Mouse (Mus musculus) CH12F3 (cell line): ENCODE measurements at regions not wholly inside any gene's neighbourhood (a gene's known extent, or its start where the extent isn't known, plus 50 kb on each side); places are given as distances from the start of the nearest gene placed in this dataset.
"Not testable (repeated sequence)": the region's sequence is repeated elsewhere in the genome, so short reads cannot be mapped to it uniquely, and the experiment has no call there.

Experiments
- in situ Hi-C: fragments of 300-500 bp; cut with MboI; formaldehyde crosslinking; loops from 2 replicates; pipeline ENCODE4 v1.14.3; 2020; ENCODE audit warnings: low sequenced_read_pairs

DNA sequence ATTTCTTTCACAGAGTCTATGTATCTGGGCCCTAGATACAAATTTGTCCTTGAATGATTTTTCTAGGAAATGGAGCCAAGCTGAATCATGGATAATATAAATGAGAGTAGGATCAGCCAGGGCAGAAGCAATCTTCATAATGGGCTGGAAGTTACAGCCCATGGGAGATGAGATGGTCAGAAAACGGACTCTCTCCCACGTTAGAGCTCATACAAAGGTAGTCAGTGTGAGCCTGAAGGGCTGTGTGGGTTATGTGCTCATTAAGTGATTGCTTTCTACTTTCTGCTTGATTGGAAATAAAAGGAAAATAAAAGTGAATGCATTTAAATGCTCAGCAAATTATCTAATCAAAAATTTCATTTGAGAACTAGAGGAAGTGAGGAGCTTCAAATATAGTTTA is 2017.1 kb upstream of the Pcdh20 start:
- in situ Hi-C loops = no loop called here

DNA sequence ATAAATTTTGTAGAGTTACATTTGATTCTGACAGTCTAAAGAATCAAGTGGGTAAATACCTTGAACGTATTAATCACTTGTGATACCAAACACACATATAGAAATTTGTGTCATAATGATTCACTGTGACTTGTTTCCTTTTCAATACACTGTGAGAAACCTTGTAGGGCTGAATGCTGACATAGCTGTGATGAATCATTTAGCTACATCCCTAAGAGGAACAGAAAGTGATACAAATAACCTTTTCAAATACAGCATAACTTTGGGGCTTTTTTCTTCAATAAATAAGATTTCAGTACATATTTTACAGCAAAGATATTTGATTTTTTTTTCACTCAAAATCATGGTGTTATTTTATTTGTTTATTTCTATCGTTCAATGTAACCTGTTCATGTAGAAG is 1976.8 kb upstream of the Pcdh20 start:
- in situ Hi-C loops = no loop called here

DNA sequence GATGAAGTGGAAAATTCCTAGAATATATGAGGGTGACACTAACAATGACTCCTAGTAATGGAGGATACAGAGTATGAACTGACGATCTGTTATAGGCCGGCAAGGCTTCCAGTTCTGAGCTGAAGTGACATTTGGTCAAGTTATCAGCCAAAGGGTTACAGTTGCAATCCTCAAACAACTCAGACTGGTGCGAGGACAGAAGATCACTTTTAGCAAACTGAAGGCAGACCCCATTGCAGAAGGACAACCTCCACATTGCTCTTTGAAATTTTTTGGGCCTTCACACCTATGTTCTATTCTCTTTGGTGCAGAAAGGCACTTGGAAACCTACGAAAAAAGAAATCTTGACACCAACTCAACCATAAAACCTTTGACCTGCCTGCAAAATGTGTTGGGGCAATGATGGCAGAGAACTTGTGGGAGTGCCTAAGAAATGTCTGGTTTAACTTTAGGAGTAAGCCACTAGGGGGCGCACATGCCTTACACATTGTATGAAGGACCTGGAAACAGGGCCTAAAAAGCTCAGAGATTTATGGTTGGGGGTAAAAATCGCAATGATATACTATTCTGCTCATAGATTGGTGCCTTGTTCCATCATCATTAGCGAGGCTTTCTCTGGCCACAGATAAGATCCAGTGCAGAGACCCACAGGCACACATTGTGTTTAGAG is 1961.8 kb upstream of the Pcdh20 start:
- in situ Hi-C loops = no loop called here

DNA sequence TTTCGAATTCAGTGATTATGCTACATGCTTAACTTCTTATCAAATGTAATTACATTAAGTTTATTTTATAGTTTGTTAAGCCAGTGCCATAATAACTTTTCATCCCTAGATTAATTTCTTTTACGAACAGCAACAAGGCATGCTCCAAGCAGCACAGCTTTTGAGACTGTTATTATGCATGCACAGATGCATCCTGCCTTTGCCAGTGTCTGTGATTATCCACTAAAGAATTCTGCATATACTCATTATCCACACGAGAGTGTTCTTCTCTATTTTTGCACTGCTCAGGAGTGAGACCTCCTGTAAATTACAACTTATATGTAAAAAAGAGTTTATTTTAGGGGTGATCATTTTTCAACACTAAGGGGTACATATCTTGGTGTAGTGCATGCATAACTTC is 1941.5 kb upstream of the Pcdh20 start:
- in situ Hi-C loops = no loop called here

DNA sequence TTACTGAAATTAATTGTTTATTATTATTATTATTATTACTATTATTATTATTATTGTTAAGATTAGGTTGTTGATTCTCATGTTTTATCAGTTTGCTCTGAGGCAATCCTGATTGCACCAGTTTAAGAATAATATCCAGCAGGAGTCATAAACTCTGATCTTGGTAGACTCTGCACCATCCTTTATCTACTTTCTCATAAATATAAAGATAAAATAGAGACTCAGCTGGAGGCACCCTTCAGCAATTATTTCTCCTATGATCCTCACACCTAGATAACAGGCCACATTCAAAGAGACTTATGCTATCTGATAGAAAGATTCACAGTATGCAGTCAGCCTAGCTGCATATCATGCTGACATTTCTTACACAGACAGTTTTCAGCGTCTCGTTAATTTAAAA is 1935.2 kb upstream of the Pcdh20 start:
- in situ Hi-C loops = no loop called here

DNA sequence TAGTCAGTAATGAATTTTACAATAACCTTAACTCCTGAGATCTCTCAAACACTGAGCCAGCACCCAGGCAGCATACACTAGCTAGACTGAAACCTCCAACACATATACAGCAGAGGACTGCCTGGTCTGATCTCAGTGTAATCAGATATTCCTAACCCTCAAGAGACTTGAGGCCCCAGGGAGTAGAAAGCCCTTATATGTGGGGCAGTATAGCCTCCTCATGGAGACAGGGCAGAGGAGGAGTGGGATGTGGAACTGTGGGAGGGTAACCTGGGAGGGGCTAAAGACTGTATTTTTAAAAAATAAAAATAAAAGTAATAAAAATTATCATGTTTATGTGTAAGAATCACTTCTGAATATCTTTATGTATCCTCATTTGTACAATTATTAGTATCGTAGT is 1934.3 kb upstream of the Pcdh20 start:
- in situ Hi-C loops = no loop called here

DNA sequence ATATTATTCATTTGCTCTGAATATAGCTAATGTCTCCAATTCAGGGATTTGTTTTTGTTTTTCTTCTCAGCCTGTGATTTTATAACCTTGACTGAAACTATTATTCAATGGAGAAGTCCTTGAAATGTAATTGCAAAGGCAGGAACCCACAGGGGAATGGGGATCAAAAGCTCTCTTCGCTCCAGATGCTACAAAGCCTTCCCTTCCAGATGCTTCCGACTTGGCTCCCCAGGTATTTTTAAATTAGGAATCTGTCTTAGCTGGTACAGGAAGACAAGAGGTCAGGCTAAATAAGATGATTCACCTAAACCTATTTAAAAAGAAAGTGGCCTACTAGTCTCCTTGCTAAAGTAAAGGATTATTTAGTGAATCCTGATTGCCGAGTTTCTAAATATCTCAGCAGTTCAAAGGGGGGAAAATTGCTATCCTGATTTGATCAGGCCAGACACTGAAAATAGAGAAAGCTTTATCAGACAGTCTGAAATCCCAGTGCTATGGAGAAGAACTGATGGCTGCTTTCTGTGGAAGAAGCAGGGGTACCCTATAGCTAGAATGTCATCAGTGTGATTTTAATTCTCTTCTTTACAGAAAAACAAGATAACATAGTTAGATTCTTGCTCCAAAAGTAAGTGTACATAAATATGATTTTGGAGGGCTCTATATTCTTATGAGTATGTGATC is 1896.2 kb upstream of the Pcdh20 start:
- in situ Hi-C loops = no loop called here

DNA sequence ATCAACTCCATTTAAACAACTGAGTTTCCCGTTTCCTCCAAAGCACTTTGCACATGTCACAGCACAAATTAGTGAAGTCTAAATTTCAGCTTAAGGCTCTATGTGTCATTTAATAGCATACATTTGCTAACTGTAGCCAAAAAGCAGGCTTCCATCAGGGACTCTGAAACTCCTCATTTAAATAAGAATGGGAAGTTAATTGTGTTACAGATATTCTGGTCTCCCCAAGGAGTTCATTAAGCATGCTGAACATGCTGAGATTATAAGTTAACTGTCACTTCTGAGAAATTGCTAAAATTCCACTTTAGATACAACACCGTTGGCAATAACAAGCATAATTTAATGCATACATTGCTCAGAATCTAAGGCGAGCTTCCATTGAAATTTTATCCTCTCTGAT is 1863.3 kb upstream of the Pcdh20 start:
- in situ Hi-C loops = no loop called here

DNA sequence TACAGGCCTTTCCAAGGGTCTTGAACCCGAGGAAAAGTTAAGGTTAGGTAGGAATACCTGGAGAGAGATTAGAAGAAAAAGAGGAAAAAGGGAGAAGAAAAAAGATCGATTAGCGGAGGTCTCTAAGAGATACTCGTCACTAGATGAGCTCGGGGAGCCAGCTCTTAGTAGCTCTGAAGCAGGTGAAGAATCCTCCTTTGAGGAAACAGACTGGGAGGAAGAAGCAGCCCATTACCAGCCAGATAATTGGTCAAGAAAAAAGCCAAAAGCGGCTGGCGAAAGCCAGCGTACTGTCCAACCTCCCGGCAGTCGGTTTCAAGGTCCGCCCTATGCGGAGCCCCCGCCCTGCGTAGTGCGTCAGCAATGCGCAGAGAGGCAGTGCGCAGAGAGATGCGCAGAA is 1824.3 kb upstream of the Pcdh20 start:
- in situ Hi-C loops = not testable (repeated sequence)

DNA sequence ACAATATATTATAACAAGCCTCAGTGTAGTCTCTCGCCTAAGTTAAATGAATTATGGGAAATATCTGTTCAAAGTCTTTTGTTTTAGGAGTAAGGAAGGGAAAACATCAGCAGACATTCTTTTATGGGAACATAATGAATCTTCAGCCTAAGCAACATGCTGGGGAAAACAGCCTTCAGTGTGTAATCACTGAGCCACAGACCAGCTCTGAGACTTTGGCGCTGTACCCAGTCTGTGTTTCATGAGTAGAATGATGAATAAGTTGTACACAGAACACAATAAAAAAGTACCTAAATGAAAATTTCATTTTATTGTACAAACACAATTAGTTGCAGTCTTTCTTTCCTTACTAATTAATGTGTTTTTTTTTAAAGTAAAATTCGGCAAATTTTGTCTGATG is 1774.8 kb upstream of the Pcdh20 start:
- in situ Hi-C loops = loop anchor here (25.0 kb wide), 1 partner anchor 109 kb away; no protein-coding TSS in a partner anchor

DNA sequence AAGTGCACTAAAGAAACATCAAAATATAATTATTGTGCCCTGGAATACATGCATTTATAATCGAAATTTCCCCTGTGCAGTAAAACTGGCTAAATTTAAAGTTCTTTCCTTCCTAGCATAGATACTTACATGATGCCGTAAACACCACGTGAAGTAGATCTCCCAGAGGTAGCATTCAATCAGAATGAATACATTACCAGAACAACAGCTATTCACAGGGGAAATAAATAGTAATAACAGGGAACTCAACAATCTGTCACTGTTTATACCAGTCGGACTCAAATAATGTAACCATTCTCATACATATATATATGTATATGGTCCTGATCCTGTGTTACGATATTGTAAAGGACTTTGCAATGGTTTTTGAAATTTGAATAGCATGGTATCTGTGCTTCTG is 1761.5 kb upstream of the Pcdh20 start:
- in situ Hi-C loops = loop anchor here (25.0 kb wide), 1 partner anchor 95 kb away; no protein-coding TSS in a partner anchor

DNA sequence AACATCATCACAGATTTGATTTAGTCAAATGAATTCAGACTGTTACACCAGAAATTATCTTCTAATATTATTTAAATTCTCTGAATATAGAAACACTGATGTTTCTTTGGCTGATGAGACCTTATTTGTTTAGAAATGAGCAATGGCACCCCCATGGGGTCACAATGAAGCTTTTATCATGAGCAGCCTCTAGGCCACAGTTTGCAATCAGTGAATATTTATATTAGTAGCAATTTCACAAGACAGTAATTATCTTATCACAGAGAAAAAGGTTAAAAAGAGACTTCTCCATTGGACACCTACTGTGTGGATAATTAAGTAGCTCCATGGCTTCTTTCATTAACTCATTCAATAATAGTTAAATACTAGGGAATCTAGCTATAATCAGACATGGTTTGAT is 1729.1 kb upstream of the Pcdh20 start:
- in situ Hi-C loops = no loop called here

DNA sequence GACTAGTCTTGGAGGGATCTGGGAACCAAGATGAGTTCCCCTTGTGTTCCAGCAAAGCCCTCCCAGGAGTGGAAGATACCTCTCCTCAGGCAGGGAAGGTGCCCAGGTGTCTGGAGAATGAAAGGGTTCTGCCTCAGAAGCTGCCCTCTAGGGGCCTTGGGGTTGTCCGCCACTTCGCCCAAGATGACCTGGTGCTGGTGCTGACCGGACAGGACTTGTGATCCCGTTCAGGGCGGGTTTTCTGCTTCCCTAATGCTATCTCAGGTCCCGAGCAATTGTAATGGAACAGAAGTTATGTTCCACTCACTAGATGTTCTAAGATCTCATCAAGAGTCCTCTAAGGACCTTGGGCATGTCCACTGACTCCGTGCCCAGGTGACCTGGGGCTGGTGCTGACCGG is 1726.6 kb upstream of the Pcdh20 start:
- in situ Hi-C loops = no loop called here

DNA sequence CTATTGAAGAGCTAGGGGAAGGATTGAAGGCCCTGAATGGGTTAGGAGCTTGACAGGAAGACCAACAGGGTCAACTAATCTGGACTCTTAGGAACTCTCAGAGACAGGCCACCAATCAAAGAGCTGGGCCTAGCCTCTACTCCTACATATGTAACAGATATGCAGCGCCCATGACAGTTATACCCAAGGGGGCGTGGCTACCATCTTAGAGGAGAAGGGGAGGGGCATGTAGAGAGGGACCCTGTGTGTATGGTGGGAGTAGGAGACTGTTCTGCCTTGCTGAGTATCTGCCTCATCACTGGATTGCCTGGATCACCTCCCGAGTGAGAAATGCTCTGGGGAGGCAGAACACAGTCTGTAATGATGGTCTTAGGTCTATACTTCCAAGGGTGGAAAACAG is 1701.5 kb upstream of the Pcdh20 start:
- in situ Hi-C loops = no loop called here
